Comparison of ENCODE assay signal across 8 mouse cellular contexts in genomic region chr7:80058405-80059063, GRCm38 (mm10). TPM values are rescaled to one million over a fixed set of nuclear protein-coding genes. Genes with fewer than 3 reads are reported as not detected.
A peak's percentile ranks its signal among the peaks of the same experiment; 100 is the strongest.
DNase-seq lines count a peak whose midpoint lies in the region; ATAC-seq and TF ChIP-seq lines count a peak whose summit lies in the region.

No protein-coding gene starts in this region.

- H3K36me3 ChIP-seq in heart, embryonic 13.5 days = 0 out of 2 replicates have a peak, but pooled peaks cover 4% of the 10 kb centered on the region
- H3K36me3 ChIP-seq in hindbrain, postnatal 0 days (ENCODE audit: insufficient read depth, low read length) = no peaks in the 10 kb centered on the region

- H3K27me3 ChIP-seq in heart, embryonic 13.5 days (replicated peaks) = no peaks in the 10 kb centered on the region
- H3K27me3 ChIP-seq in hindbrain, postnatal 0 days (ENCODE audit: insufficient read depth, low read length) = no peaks in the 10 kb centered on the region

- no peak for TF ChIP-seq POLR2A in bone marrow, adult 2 months (IDR thresholded peaks at IDR 0.05; ENCODE audit: borderline replicate concordance, control insufficient read depth, low read depth, low read length)

- H3K27ac ChIP-seq in heart, embryonic 13.5 days (replicated peaks) = peak overlapping the region; percentile 84
- H3K27ac ChIP-seq in bone marrow, adult 2 months (ENCODE audit: control insufficient read depth, insufficient read depth, low read depth, low read length, poor library complexity) = peak overlapping the region; percentile 49
- 0 out of 2 replicates have a peak overlapping the region, but pooled peaks have one; percentile 45 for H3K27ac ChIP-seq in hindbrain, postnatal 0 days

- no peak overlapping the region for H3K4me3 ChIP-seq in heart, embryonic 13.5 days
- H3K4me3 ChIP-seq in bone marrow, adult 2 months (replicated peaks; ENCODE audit: control insufficient read depth, low read depth, low read length) = no peak overlapping the region
- no peak overlapping the region for H3K4me3 ChIP-seq in hindbrain, postnatal 0 days (ENCODE audit: low read length)

- H3K9me3 ChIP-seq in heart, embryonic 13.5 days = no peaks in the 10 kb centered on the region
- H3K9me3 ChIP-seq in hindbrain, postnatal 0 days (ENCODE audit: low read length) = no peaks in the 10 kb centered on the region

- H3K4me1 ChIP-seq in heart, embryonic 13.5 days = peaks cover 78% of the 10 kb centered on the region
- peaks cover 13% of the 10 kb centered on the region for H3K4me1 ChIP-seq in bone marrow, adult 2 months (ENCODE audit: control insufficient read depth, insufficient read depth, low read length)
- H3K4me1 ChIP-seq in hindbrain, postnatal 0 days (ENCODE audit: insufficient read depth, low read length) = peaks cover 25% of the 10 kb centered on the region

- TF ChIP-seq CTCF in bone marrow, adult 2 months (IDR thresholded peaks at IDR 0.05; ENCODE audit: control insufficient read depth, insufficient read depth, low read length) = no peak
- no peak for TF ChIP-seq CTCF in hindbrain, postnatal 0 days (IDR thresholded peaks at IDR 0.05; ENCODE audit: low read depth)

- ATAC-seq in heart, embryonic 13.5 days (ENCODE audit: extremely low read depth, insufficient number of reproducible peaks, low FRiP score, low TSS enrichment) = no peak
- no peak for ATAC-seq in hindbrain, postnatal 0 days

- DNase-seq in heart, postnatal 36 days = no peak
- no peak for DNase-seq in hindbrain, postnatal 0 days (ENCODE audit: low spot score)
- peak; percentile 71 for DNase-seq in lung, postnatal 25 days (ENCODE audit: low spot score)
- DNase-seq in ovary, postnatal 14 days (ENCODE audit: low spot score) = no peak
- no peak for DNase-seq in adipocyte (ENCODE audit: low spot score)
- no peak for DNase-seq in gastrocnemius, adult 18-20 months (ENCODE audit: low spot score)

- intact Hi-C loops in heart, postnatal 36 days (cut with DNase I) = no loop called here

- H3K4me2 ChIP-seq in heart, embryonic 13.5 days = no peak overlapping the region
- H3K4me2 ChIP-seq in hindbrain, postnatal 0 days (ENCODE audit: low read depth, low read length) = no peak overlapping the region

- 62% methylated on average over 4 of the region's 4 CpGs for WGBS in heart, embryonic 13.5 days
- 45% methylated on average over 4 of the region's 4 CpGs for WGBS in bone marrow, adult 2 months
- 74% methylated on average over 4 of the region's 4 CpGs for WGBS in hindbrain, postnatal 0 days

- H3K9ac ChIP-seq in heart, embryonic 13.5 days = peak overlapping the region; percentile 64; the same call in 1 of the 2 replicates
- H3K9ac ChIP-seq in hindbrain, postnatal 0 days (replicated peaks; ENCODE audit: low read length) = no peak overlapping the region

RNA-seq across cellular contexts. Expression of gene Zfp710, which starts 33.9 kb away (rescaled TPM):
- 11.6 and 12.1 TPM in 2 replicates for polyA plus RNA-seq in heart, embryonic 13.5 days (2015; fragmentation: Nextera tagmentation; extraction: Ambion mirVana)
- total RNA-seq in heart, postnatal 36 days (2021) = 10 to 100 TPM; 27.4 to 28.0 TPM
- 12.5 and 28.1 TPM in 2 replicates for polyA plus RNA-seq in bone marrow, adult 2 months (2011; ENCODE audit: insufficient read depth, insufficient read length, low replicate concordance, missing spikeins)
- 25.8 and 29.7 TPM in 2 replicates for total RNA-seq in hindbrain, postnatal 0 days (2014; rRNA removed)
- 8.4 and 10.3 TPM in 2 replicates for polyA plus RNA-seq in hindbrain, postnatal 0 days (2015; fragmentation: Nextera tagmentation; extraction: Ambion mirVana)
- 10 to 100 TPM; 21.1 to 31.3 TPM for total RNA-seq in gastrocnemius, adult 18-20 months (2021)

RNA-seq across cellular contexts. Expression of gene Idh2, which starts 56.7 kb away (rescaled TPM):
- 1,911 and 2,152 TPM in 2 replicates for polyA plus RNA-seq in heart, embryonic 13.5 days (2015; fragmentation: Nextera tagmentation; extraction: Ambion mirVana)
- total RNA-seq in heart, postnatal 36 days (2021) = 1,000 to 10,000 TPM; 1,714 to 2,029 TPM
- polyA plus RNA-seq in bone marrow, adult 2 months (2011; ENCODE audit: insufficient read depth, insufficient read length, low replicate concordance, missing spikeins) = 20.9 and 43.5 TPM in 2 replicates
- total RNA-seq in hindbrain, postnatal 0 days (2014; rRNA removed) = 126 and 161 TPM in 2 replicates
- polyA plus RNA-seq in hindbrain, postnatal 0 days (2015; fragmentation: Nextera tagmentation; extraction: Ambion mirVana) = 152 and 158 TPM in 2 replicates
- total RNA-seq in gastrocnemius, adult 18-20 months (2021) = 100 to 1,000 TPM; 317 to 516 TPM
